Mouse (Mus musculus) hindbrain, embryonic 10.5 days (tissue): Measurements from ENCODE around the gene Marveld1. TPM values are rescaled to one million over a fixed set of nuclear protein-coding genes. Genes with fewer than 3 reads are reported as not detected.
A peak's percentile ranks its signal among the peaks of the same experiment; 100 is the strongest.

Experiments
- DNase-seq: peaks from one replicate; pipeline ENCODE4 v3.0.0-alpha.2; 2017; ENCODE audit warnings: low spot score
- H3K27ac ChIP-seq: fragments of 300-500 bp; sonication (generic); 2 replicates; pipeline ENCODE4 v1.5.1; 2016; ENCODE audit warnings: mild to moderate bottlenecking, moderate library complexity
- H3K27me3 ChIP-seq: fragments of 300-500 bp; sonication (generic); 2 replicates; pipeline ENCODE4 v1.6.1; 2016; ENCODE audit warnings: mild to moderate bottlenecking; ENCODE audit not compliant: poor library complexity, insufficient read depth, severe bottlenecking
- H3K36me3 ChIP-seq: fragments of 300-500 bp; sonication (generic); 2 replicates; pipeline ENCODE4 v1.6.1; 2016; ENCODE audit warnings: mild to moderate bottlenecking, moderate library complexity
- H3K4me1 ChIP-seq: fragments of 300-500 bp; sonication (generic); replicated peaks from 2 replicates; pipeline ENCODE4 v1.6.1; 2016; ENCODE audit warnings: mild to moderate bottlenecking
- H3K4me3 ChIP-seq: fragments of 300-500 bp; sonication (generic); 2 replicates; pipeline ENCODE4 v1.5.1; 2016; ENCODE audit warnings: mild to moderate bottlenecking, moderate library complexity
- H3K9me3 ChIP-seq: fragments of 300-500 bp; sonication (generic); 2 replicates; pipeline ENCODE4 v1.6.1; 2016; ENCODE audit warnings: mild to moderate bottlenecking, moderate library complexity
- WGBS: fragments of 180-500 bp; shearing (Covaris S2); methylation state at CpG from one replicate; pipeline ENCODE4 v1.1.7; 2016; 5-methylcytosine and 5-hydroxymethylcytosine counted together
- polyA plus RNA-seq: library from polyadenylated mRNA; unstranded; fragments of >200 nt; fragmentation: Nextera tagmentation; extraction: Ambion mirVana; gene quantifications from 2 replicates; pipeline ENCODE4 v1.2.1, GENCODE M21; 2016

Marveld1 gene
- polyA plus RNA-seq, 1 experiment from 2014 or later: 3.6 TPM

DNA sequence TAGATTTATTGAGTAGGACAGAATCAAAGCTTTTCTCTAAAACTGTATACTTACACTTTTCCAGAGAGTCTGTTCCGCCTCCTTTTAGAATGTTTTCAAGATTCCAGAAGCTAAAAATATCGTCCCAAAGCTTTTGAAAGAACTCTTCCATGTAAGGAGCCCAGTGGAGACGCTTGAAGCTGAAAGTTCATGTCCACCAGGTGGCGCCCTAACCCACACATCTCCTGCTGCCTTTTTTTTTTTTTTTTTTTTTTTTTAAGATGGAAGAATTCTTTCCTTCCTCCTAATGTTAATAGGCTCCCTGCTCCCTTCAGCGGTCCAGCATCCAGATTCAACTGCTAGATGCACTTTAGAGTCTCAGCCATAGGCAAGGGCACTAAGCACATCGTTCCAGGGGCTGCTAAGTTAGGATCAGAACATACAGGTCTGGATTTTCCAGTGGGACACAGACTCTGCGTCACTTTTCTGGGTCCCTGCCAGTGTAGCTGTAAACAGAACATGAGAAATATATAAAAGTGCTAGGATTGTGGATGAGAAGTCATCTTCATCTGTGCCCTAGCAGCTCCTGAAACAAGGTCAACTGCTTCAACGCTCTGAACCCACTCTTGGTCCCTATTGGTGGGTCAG lies 2.5 kb upstream of the Marveld1 start:
- H3K36me3 ChIP-seq: no peaks in the 10 kb centered on the region
- H3K27ac ChIP-seq: no peak overlapping the region

DNA sequence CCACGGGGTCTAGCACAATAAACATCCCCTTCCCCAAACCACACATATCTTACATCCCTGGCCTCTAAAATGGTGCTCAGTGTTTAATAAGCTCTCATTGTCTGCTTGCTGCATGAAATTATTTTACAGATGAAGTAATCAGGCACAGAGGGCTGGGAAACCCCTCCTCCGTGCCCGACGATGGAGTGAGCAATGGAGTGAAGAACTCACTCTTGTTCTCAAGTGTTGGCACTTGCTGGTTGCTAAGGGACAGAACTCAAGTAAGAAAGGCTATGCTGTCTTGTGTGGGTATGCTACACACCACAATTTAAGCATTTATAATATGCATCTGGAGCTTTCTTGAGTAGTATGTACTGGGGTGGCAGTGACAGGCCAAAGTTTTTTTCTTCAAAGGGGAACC lies 2.0 kb upstream of the Marveld1 start:
- Histone ChIP-seq H3K4me1 (peaks cover 28% of the 10 kb centered on the region), H3K4me3 (no peak overlapping the region), H3K36me3 (no peaks in the 10 kb centered on the region), H3K27ac (no peak overlapping the region), H3K27me3 (peaks cover 48% of the 10 kb centered on the region), H3K9me3 (no peaks in the 10 kb centered on the region)
- WGBS: 66% methylated on average over 4 of the region's 4 CpGs
- DNase-seq: no peak

More for the DNA sequence above, 2.5 kb upstream of the Marveld1 start:
- H3K9me3 ChIP-seq: no peaks in the 10 kb centered on the region
- WGBS: 30% methylated on average over 8 of the region's 8 CpGs
- peaks cover 26% of the 10 kb centered on the region for H3K4me1 ChIP-seq
- peaks cover 45% of the 10 kb centered on the region for H3K27me3 ChIP-seq
- H3K4me3 ChIP-seq: no peak overlapping the region
- peak; percentile 81 for DNase-seq

DNA sequence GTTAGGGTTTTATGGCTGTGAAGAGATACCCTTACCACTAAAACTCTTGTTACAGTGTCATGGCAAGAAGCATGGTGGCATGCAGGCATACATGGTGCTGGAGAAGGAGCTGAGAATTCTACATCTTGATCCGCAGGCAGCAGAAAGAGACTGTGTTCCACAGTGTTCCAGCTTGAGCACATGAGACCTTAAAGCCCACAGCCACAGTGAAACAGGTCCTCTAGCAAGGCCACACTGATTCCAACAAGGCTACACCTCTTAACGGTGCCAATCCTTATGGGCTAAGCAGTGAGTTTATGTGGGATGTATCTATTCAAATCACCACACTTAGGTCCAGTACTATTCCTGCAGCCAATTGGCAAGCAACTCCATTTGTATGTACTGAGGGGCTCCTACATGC lies 1.5 kb upstream of the Marveld1 start:
- Histone ChIP-seq H3K4me3 (no peak overlapping the region), H3K36me3 (no peaks in the 10 kb centered on the region), H3K4me1 (peaks cover 28% of the 10 kb centered on the region), H3K27ac (no peak overlapping the region), H3K9me3 (no peaks in the 10 kb centered on the region), H3K27me3 (peaks cover 48% of the 10 kb centered on the region)
- DNase-seq: no peak
- WGBS: 95% methylated on average over 2 of the region's 2 CpGs

DNA sequence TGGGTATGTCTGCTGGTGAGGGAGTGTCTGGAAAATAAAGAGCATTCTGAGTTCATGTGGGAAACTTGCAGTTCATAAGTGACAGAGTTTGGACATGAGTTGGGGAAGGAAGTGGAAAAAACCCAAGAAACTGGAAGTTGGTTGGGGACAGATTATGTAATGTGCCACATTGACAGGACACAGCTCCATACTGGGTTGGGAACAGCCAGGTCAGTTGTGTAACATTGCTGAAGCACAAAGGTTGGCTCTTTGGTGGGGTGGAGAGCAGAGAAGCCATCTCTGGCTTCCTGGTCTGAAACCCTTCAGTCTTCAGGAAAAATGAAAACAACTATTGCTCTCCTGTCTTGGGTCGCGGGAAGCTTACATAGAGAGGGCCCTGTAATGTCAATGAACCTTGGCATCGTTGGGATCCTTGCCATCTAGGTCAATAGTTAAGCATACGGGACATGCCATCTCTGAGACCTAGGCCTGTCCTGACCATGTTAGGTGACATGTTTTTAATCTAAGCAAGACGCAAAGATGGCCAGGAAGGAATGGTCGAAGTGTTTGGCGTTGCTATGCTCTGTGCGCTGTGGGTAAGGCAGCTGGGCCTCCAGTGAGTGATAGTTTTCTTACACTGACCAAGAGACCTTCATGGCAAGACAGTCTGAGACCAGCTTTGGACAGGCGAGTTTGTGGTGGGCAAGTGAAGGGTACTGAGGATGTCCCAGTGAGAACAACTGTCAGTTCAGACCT lies 757 bp upstream of the Marveld1 start:
- 89% methylated on average over 9 of the region's 9 CpGs for WGBS
- DNase-seq: no peak
- Histone ChIP-seq H3K9me3 (no peaks in the 10 kb centered on the region), H3K4me3 (peak overlapping the region; percentile 67), H3K27me3 (peaks cover 48% of the 10 kb centered on the region), H3K36me3 (no peaks in the 10 kb centered on the region), H3K27ac (peak overlapping the region; percentile 87; the same call in 1 of the 2 replicates), H3K4me1 (peaks cover 31% of the 10 kb centered on the region)

DNA sequence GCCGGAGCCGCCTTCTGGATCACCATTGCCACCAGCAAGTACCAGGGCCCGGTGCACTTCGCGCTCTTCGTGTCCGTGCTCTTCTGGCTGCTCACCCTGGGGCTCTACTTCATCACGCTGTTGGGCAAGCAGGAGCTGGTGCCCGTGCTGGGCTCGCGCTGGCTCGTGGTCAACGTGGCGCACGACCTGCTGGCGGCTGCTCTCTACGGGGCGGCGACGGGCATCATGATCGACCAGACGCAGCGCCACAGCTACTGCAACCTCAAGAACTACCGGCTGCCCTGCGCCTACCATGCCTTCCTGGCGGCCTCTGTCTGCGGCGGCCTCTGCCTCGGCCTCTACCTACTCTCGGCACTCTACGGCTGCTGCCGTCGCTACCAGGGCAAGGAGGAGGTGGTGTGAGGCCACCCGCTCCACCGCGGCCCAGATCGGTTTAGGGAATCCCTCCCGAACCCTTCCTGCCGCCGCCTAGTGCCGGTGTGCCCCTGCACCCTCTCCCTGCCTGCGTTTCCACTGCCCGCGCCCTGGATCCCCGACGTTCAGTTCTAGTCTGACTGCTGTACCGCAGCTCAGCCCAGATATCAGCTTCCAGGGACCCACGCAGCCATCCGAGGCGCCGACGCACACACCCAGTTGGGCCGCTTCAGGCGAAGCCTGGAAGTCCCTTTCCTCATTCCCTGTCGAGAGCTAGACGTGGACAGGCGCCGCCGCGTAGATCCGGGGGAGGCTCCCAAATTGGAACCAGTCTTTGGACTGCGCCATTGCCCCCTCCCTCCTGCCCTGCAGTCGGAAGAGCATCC lies 769 bp downstream of the Marveld1 start:
- Histone ChIP-seq H3K27me3 (peaks cover 48% of the 10 kb centered on the region), H3K4me3 (peak overlapping the region; percentile 67), H3K36me3 (no peaks in the 10 kb centered on the region), H3K27ac (peak overlapping the region; percentile 87), H3K9me3 (no peaks in the 10 kb centered on the region), H3K4me1 (peaks cover 38% of the 10 kb centered on the region)
- DNase-seq: peak; percentile 74
- WGBS: under 1% methylated on average over 63 of the region's 63 CpGs

DNA sequence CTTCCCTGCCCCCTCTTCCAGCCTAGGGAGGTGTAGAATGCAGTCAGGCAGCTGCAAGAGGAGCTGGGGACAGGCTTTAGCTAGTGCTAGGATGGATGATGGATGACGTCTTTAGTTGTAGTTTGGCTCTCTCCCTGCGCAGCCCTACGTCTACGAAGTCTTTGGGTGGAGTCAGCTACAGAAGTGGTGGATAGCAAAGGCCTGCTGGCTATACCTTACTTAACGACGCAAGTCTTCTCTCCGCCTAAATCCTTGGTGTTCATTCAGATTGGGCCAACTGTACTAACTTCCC lies 1.3 kb downstream of the Marveld1 start:
- H3K4me3 ChIP-seq: peak overlapping the region; percentile 67
- peaks cover 48% of the 10 kb centered on the region for H3K27me3 ChIP-seq
- H3K4me1 ChIP-seq: peaks cover 38% of the 10 kb centered on the region
- 21% methylated on average over 7 of the region's 7 CpGs for WGBS
- no peak for DNase-seq
- H3K27ac ChIP-seq: no peak overlapping the region
- H3K9me3 ChIP-seq: no peaks in the 10 kb centered on the region
- no peaks in the 10 kb centered on the region for H3K36me3 ChIP-seq

DNA sequence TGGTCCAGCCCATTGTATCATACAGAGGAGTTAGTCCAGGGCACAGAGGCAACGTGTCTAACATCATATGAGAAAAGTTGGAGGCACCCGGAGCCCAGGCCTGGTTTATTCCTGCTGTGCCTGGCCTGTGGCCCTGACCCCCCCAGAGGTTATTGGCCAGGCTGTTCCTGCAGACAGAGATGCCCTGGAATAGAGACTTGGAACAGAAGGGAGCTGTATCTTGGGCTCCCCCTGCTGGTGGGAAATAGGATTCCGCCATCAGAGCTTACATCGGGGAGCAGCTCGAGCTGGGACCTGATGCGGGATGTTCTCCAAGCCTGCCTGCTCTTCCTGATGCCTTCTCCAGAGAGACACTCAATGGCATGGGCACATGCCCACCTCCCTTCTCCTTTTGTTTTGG lies 4.8 kb downstream of the Marveld1 start:
- no peak overlapping the region for H3K27ac ChIP-seq
- WGBS: 8% methylated on average over 6 of the region's 6 CpGs
- H3K27me3 ChIP-seq: peaks cover 25% of the 10 kb centered on the region
- no peaks in the 10 kb centered on the region for H3K9me3 ChIP-seq
- peak; percentile 86 for DNase-seq
- H3K36me3 ChIP-seq: no peaks in the 10 kb centered on the region
- peaks cover 36% of the 10 kb centered on the region for H3K4me1 ChIP-seq
- no peak overlapping the region for H3K4me3 ChIP-seq

DNA sequence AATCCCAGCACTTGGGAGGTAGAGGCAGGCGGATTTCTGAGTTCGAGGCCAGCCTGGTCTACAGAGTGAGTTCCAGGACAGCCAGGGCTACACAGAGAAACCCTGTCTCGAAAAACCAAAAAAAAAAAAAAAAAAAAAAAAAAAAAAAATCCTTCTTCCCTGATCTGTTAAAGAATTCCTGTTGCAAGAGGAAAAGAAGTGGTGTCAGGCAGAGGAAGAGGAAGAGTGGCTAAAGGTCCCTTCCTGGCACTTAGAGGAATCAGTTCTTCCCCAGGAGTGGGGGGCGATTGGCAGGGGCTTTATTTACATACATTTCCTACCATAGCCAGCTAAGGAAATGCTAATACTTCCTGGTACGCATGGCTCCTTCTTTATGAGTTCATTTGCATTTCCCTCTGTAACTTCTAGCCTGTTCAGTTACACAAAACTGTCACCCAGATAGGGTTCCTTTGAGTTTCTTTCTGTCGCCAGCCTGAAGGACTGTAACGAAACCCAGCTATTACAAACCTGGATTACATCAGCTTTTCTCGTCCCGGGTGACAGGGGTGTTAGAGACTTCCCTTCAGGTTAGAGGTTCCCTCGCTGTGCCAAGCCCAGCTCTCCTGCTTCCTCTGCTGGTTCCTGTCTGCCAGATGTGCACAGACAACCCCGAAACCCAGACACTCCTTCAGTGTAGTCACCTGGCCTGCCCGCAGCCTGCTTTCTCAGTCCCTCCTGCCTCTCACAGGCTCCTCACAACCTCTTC lies 10.5 kb downstream of the Marveld1 start:
- H3K27me3 ChIP-seq: no peaks in the 10 kb centered on the region
- no peaks in the 10 kb centered on the region for H3K9me3 ChIP-seq
- H3K27ac ChIP-seq: peak overlapping the region; percentile 70
- no peaks in the 10 kb centered on the region for H3K36me3 ChIP-seq
- DNase-seq: no peak
- no peak overlapping the region for H3K4me3 ChIP-seq
- H3K4me1 ChIP-seq: peaks cover 14% of the 10 kb centered on the region
- 75% methylated on average over 12 of the region's 12 CpGs for WGBS

DNA sequence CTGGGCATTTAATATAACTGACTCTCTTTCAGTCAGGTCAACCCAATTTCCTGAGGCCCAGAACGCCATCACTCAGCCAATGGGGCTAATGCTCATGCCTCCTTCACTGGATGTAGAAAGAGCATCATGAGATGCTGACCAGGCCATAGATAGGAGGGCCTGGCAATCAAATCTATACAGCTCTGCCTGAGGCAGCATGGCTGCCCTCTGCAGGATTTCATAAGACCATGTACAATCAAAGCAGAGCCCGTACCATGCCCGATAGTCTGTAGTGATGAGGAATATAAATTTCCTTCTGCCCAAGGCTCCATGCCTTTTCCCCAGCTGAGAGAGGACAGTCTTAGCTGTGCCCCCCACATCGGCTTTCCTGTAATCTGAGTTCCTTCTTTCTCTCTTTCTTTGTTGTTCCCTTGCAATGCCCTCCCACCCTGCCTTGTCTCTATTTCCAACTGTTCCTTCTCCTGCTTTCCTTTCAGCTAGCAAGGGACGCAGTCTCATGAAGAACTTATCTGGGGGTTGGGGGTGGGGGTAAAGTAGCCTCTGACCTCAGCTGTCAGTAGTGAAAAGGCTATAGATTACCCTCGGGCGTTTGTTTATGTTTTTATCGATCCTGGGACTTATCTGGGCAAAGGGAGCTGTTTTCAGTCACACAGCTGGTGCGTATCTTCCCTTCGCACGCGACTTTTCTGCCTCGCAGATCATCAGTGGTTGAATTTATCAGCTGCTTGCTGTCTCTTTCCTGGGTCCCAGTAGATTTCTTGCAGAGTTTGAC lies 11.2 kb downstream of the Marveld1 start:
- Histone ChIP-seq H3K27ac (peak overlapping the region; percentile 70), H3K4me1 (peaks cover 14% of the 10 kb centered on the region), H3K9me3 (no peaks in the 10 kb centered on the region), H3K36me3 (no peaks in the 10 kb centered on the region), H3K27me3 (no peaks in the 10 kb centered on the region), H3K4me3 (no peak overlapping the region)
- DNase-seq: peak; percentile 13
- 59% methylated on average over 13 of the region's 13 CpGs for WGBS

DNA sequence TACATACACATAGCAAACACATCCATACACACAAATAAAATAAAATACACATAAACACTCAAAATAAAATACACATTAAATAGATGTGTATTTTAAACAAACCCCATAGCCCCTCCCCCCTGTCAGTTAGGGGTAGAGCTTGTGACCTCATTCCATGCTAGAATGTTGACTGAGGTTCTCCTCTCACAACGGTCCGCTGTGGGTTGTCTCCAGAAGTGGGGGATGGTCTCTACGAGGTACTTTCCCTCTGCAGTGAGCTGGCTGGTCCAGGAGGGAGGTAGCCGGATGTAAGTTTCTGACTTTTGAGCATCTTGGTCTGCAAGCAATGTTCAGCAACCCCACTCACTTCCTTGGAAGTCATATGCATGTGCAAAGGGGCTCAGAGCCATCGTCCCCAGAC lies 16.6 kb downstream of the Marveld1 start, which contains the start of gene Zfyve27:
Zfyve27 (plus strand) TSS at position 188 of the 400 bp plus-strand sequence.
- no peak within 1 kb of the TSS for H3K27ac ChIP-seq
- no peaks in the 10 kb centered on the region for H3K36me3 ChIP-seq
- no peak within 1 kb of the TSS for H3K4me3 ChIP-seq
- WGBS: 81% methylated on average over 5 of the region's 5 CpGs
- peaks cover 20% of the 10 kb centered on the region for H3K27me3 ChIP-seq
- no peak for DNase-seq
- H3K4me1 ChIP-seq: peaks cover 2% of the 10 kb centered on the region; the same call in 1 of the 2 replicates
- no peaks in the 10 kb centered on the region for H3K9me3 ChIP-seq

DNA sequence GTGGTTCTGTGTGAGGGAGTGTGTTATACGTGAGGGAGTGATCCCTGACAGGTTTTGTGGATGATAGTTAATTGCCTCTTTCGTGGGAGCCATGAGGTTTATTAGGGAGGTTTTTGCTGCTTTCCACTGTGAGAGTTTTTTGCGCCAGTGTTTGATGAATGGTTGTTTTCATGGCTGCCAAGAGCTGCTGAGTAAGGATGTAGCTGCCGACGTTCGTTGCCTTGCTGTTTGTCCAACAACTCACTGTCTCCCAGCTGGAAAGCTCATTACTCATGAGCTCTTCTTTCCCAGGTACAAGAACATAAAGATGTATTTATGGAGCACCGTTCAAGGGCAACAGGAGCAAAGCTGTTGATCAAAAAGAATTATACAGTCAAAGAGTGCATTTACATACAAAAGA lies 17.0 kb downstream of the Marveld1 start:
- DNase-seq: no peak
- 69% methylated on average over 7 of the region's 7 CpGs for WGBS
- Histone ChIP-seq H3K27ac (no peak overlapping the region), H3K36me3 (no peaks in the 10 kb centered on the region), H3K9me3 (no peaks in the 10 kb centered on the region), H3K4me3 (no peak overlapping the region), H3K27me3 (peaks cover 25% of the 10 kb centered on the region), H3K4me1 (no peaks in the 10 kb centered on the region)

DNA sequence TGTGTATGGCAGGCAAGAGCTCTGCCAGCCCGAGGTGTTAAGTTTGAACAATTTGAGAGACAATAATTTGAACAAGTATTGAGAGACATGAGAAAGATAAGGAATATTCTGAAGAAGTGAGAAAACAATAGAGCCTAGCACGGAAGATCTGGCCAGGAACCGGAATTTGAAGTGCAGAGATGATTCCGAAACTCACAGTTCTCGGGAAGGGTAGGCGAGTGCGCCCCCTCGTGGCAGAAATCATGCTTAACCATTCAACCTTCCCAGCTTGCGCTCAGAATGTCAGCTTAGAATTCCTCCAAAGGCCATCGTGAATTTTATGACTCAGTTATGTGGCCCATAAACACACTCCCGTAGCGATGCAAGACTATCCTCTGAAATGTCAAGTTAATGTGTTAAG lies 18.9 kb downstream of the Marveld1 start:
- Histone ChIP-seq H3K27ac (no peak overlapping the region; the same call in 1 of the 2 replicates), H3K4me1 (peaks cover 8% of the 10 kb centered on the region), H3K9me3 (no peaks in the 10 kb centered on the region), H3K4me3 (peak overlapping the region; percentile 31), H3K36me3 (no peaks in the 10 kb centered on the region), H3K27me3 (peaks cover 31% of the 10 kb centered on the region)
- 6% methylated on average over 12 of the region's 12 CpGs for WGBS
- peak; percentile 83 for DNase-seq
